Mouse (Mus musculus): ENCODE results near the gene Lrrc8e.

Gene Lrrc8e

GRCm38 (mm10) chr8:4256911-4257310 is 30.3 kb downstream of the Lrrc8e start:
- no peak for DNase-seq (ENCODE audit: low read depth, low spot score)

GRCm38 (mm10) chr8:4257350-4257749 is 30.7 kb downstream of the Lrrc8e start:
- DNase-seq (ENCODE audit: low read depth, low spot score), result no peak

- peak; percentile 83 for DNase-seq (ENCODE audit: low read depth, low spot score)
Observed at GRCm38 (mm10) chr8:4258233-4258632, 31.6 kb downstream of the Lrrc8e start.

- DNase-seq (ENCODE audit: low read depth, low spot score), result peak; percentile 90
Observed at GRCm38 (mm10) chr8:4258678-4259077, 32.1 kb downstream of the Lrrc8e start.

GRCm38 (mm10) chr8:4259125-4259804 is 32.6 kb downstream of the Lrrc8e start, which contains the start of gene Ctxn1:
TSS of gene Ctxn1 (minus strand) at chr8:4259274.
- peak; percentile 94 for DNase-seq (ENCODE audit: low read depth, low spot score)

GRCm38 (mm10) chr8:4259805-4260170 is 33.2 kb downstream of the Lrrc8e start:
- no peak for DNase-seq (ENCODE audit: low read depth, low spot score)

- DNase-seq (ENCODE audit: low read depth, low spot score), result no peak
Observed at GRCm38 (mm10) chr8:4263105-4263791, 36.6 kb downstream of the Lrrc8e start.

- DNase-seq (ENCODE audit: low read depth, low spot score), result no peak
Observed at GRCm38 (mm10) chr8:4265160-4265914, 38.7 kb downstream of the Lrrc8e start.

GRCm38 (mm10) chr8:4267627-4268026 is 41.0 kb downstream of the Lrrc8e start:
- peak; percentile 62 for DNase-seq (ENCODE audit: low read depth, low spot score)

GRCm38 (mm10) chr8:4269609-4270008 is 43.0 kb downstream of the Lrrc8e start:
- DNase-seq (ENCODE audit: low read depth, low spot score), result no peak

- DNase-seq (ENCODE audit: low read depth, low spot score), result peak; percentile 98
Observed at GRCm38 (mm10) chr8:4275275-4276110, 48.9 kb downstream of the Lrrc8e start, which contains the start of gene Timm44. TSS of gene Timm44 (minus strand) at chr8:4275913.

- no peak for DNase-seq (ENCODE audit: low read depth, low spot score)
Observed at GRCm38 (mm10) chr8:4276111-4276465, 49.5 kb downstream of the Lrrc8e start.
